ENCODE assay signal across 29 mouse cellular contexts in genomic region chr5:62078998-62079397, GRCm38 (mm10).
"Had no signal": no experiment of that assay in that cellular context is flagged by ENCODE, and none has a peak within 500 bp of the region (broad histone marks: within the 10 kb centered on the region; RNA-seq: fewer than 3 reads in every experiment).

No protein-coding gene starts in this region.

- ATAC-seq: forebrain, embryonic 13.5 days; forebrain, embryonic 14.5 days; forebrain, embryonic 15.5 days; forebrain, embryonic 16.5 days; forebrain, postnatal 0 days had no signal

- H3K4me3 ChIP-seq: embryonic facial prominence, embryonic 10.5 days; embryonic facial prominence, embryonic 12.5 days; embryonic facial prominence, embryonic 13.5 days; embryonic facial prominence, embryonic 15.5 days; erythroblast, embryonic 14.5 days; forebrain, embryonic 10.5 days; forebrain, embryonic 12.5 days; forebrain, embryonic 13.5 days; forebrain, embryonic 15.5 days; gastrocnemius, adult 2 months; heart, adult 2 months had no signal

- H3K27ac ChIP-seq: embryonic facial prominence, embryonic 10.5 days; embryonic facial prominence, embryonic 12.5 days; embryonic facial prominence, embryonic 13.5 days; embryonic facial prominence, embryonic 15.5 days; forebrain, embryonic 10.5 days; forebrain, embryonic 12.5 days; forebrain, embryonic 13.5 days; forebrain, embryonic 15.5 days; gastrocnemius, adult 2 months; heart, adult 2 months had no signal

- DNase-seq: cerebellum, adult 2 months; cerebellum, adult 8-10 months; cerebellum, adult 9-10 months; cerebellum, adult 9-11 months; cerebellum, postnatal 10 days; cerebellum, postnatal 14 days; cerebellum, postnatal 25 days; cerebellum, postnatal 36 days; embryo, embryonic 11 days; forebrain, postnatal 0 days; gastrocnemius, adult 2 months; gastrocnemius, postnatal 10 days; gastrocnemius, postnatal 14 days; gastrocnemius, postnatal 25 days; gastrocnemius, postnatal 36 days; heart, adult 11 months; heart, adult 18-20 months; heart, adult 2 months had no signal
